Mouse (Mus musculus): ENCODE results near the gene Tgds. TPM values are rescaled to one million over a fixed set of nuclear protein-coding genes. Genes with fewer than 3 reads are reported as not detected.

Tgds gene
- polyA plus RNA-seq (2015; fragmentation: Nextera tagmentation; extraction: Ambion mirVana): 17.9 and 20.2 TPM in 2 replicates

DNA sequence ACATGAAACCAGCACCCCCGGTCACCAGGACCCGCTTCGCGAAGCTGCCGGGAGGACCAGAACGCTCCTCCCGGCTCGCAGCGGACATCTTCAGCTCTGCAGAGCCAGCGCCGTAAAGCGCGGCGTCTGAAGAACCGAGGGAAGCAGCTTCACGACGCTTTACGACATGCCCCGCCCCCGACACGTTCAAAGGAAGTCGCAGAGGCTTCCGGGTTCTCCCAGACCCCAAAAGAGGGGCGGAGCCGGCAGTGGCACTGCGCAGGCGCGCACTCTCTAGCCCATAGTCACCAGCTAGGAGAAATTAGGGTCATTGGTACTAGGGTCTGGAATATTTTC, at the start of gene Tgds:
Tgds (minus strand) TSS at position 114 of the 336 bp plus-strand sequence.
- peaks cover 37% of the 10 kb centered on the region for H3K4me1 ChIP-seq (replicated peaks)
- no peaks in the 10 kb centered on the region for H3K27me3 ChIP-seq
- peak within 1 kb of the TSS; percentile 77 for H3K4me3 ChIP-seq (replicated peaks)
- peaks cover 19% of the 10 kb centered on the region for H3K36me3 ChIP-seq
- peak within 1 kb of the TSS; percentile 29; the same call in 1 of the 2 replicates for H3K27ac ChIP-seq
- WGBS (ENCODE audit: insufficient replicate concordance): under 1% methylated on average over 28 of the region's 28 CpGs
- H3K9ac ChIP-seq: peak within 1 kb of the TSS; percentile 82
- ATAC-seq (ENCODE audit: low read depth) (peak; percentile 67), DNase-seq (peak; percentile 96)
- H3K9me3 ChIP-seq (replicated peaks): no peaks in the 10 kb centered on the region
- peak within 1 kb of the TSS; percentile 90 for H3K4me2 ChIP-seq

DNA sequence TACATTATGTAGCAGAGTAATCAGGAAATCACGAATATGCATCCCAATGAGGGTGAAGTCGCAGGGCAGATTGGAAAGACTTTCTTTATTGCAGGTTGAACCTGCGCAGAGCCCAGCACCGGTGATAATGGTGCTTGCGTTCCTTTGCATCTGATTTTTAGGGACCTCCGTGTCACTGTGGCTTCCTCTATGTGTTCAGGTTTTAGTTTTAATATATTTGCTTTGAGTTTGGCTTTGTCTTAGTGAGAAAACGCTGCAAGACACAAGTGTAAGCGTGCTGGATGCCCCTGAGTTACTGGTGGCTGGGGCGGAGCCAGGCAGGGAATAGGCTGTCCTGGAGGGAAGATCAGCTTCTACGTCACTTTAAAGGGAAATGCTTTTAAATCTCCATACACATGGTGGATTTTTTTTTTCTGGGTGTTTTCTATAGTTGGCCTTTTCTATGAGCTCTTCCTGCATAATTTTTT, 48.2 kb upstream of the Tgds start:
- Histone ChIP-seq H3K27me3 (no peaks in the 10 kb centered on the region), H3K4me2 (peak overlapping the region; percentile 72), H3K36me3 (no peaks in the 10 kb centered on the region), H3K4me1 (replicated peaks) (peaks cover 15% of the 10 kb centered on the region), H3K9me3 (replicated peaks) (no peaks in the 10 kb centered on the region), H3K27ac (peak overlapping the region; percentile 50), H3K9ac (peak overlapping the region; percentile 31; the same call in 1 of the 2 replicates), H3K4me3 (replicated peaks) (peak overlapping the region; percentile 63)
- no peak for DNase-seq
- 8% methylated on average over 10 of the region's 10 CpGs for WGBS (ENCODE audit: insufficient replicate concordance)
- peak; percentile 68 for ATAC-seq (ENCODE audit: low read depth)

DNA sequence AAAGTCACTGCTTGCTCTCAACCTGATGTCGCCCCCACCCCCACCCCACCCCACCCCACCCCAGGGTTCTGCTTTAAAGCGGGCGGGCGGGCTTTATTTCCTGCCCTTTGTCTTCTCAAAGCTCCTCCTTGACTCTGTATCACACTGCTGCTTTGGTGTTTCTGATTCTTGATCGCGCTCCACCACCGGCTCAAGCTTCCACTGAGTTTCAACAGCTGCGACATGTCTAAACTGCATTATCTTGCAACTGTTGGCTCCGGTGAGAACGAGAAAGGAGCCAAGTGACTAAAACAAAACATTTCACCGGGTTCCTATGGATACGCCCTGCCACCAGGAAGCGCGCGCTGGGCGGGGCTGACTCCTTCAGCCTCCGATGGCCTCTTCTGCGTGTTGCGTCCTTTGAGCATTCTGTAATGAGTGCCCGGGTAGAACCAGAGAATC, 47.6 kb upstream of the Tgds start:
- DNase-seq: peak; percentile 54
- no peaks in the 10 kb centered on the region for H3K9me3 ChIP-seq (replicated peaks)
- H3K36me3 ChIP-seq: no peaks in the 10 kb centered on the region
- H3K27me3 ChIP-seq: no peaks in the 10 kb centered on the region
- H3K4me3 ChIP-seq (replicated peaks): peak overlapping the region; percentile 63
- H3K27ac ChIP-seq: 0 out of 2 replicates have a peak overlapping the region, but pooled peaks have one; percentile 50
- peak overlapping the region; percentile 72 for H3K4me2 ChIP-seq
- WGBS (ENCODE audit: insufficient replicate concordance): under 1% methylated on average over 20 of the region's 20 CpGs
- H3K4me1 ChIP-seq (replicated peaks): peaks cover 15% of the 10 kb centered on the region
- peak; percentile 89 for ATAC-seq (ENCODE audit: low read depth)
- H3K9ac ChIP-seq: peak overlapping the region; percentile 31

DNA sequence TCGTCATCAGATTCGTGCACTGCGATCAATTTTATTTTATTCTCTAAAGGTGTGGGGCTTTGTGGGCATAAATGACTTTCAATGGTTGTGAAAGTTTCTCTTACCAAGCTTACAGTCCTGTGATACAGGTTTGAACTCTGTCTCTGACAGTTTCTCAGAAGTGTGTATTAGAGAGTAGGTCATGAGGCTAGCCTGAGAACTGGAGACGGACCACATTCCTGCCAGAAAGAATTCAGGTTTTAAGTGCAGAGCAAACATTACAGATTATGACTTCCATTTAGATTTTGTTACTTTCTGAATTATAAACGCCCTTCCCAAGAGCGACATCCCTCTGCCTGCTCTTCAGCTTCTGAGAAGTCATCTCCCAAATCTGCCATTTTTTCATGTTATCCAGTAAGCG, 47.1 kb upstream of the Tgds start:
- ATAC-seq (ENCODE audit: low read depth): no peak
- H3K9ac ChIP-seq: peak overlapping the region; percentile 31
- H3K27ac ChIP-seq: no peak overlapping the region
- peak overlapping the region; percentile 72 for H3K4me2 ChIP-seq
- H3K9me3 ChIP-seq (replicated peaks): no peaks in the 10 kb centered on the region
- H3K36me3 ChIP-seq: no peaks in the 10 kb centered on the region
- 36% methylated on average over 7 of the region's 7 CpGs for WGBS (ENCODE audit: insufficient replicate concordance)
- peaks cover 15% of the 10 kb centered on the region for H3K4me1 ChIP-seq (replicated peaks)
- no peaks in the 10 kb centered on the region for H3K27me3 ChIP-seq
- H3K4me3 ChIP-seq (replicated peaks): peak overlapping the region; percentile 63
- DNase-seq: no peak

DNA sequence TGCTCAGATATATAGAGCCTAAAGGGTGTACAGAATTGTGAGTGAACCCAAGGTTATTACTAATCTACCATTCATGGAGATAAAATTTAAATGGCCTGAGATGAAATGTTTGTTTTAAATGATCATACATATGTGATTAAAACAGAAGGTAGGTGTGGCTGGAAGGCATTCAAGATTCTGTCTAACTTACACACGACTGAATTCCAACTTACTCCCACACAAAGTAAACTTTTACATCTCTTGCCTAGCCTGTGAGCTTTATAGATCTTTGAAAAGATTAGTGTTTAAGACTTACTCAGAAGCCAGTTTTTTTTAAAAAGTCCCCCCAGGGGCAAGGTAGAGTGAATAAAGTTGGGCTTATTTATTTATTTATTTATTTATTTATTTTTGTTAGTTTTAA, 46.7 kb upstream of the Tgds start:
- no peak for ATAC-seq (ENCODE audit: low read depth)
- whole genome bisulfite sequencing (ENCODE audit: insufficient replicate concordance): 45% methylated on average over 1 of the region's 1 CpGs
- H3K4me1 ChIP-seq (replicated peaks): peaks cover 15% of the 10 kb centered on the region
- no peaks in the 10 kb centered on the region for H3K27me3 ChIP-seq
- no peak for DNase-seq
- no peak overlapping the region for H3K4me2 ChIP-seq
- H3K36me3 ChIP-seq: no peaks in the 10 kb centered on the region
- H3K4me3 ChIP-seq (replicated peaks): no peak overlapping the region
- no peak overlapping the region for H3K9ac ChIP-seq
- H3K9me3 ChIP-seq (replicated peaks): no peaks in the 10 kb centered on the region
- H3K27ac ChIP-seq: no peak overlapping the region

DNA sequence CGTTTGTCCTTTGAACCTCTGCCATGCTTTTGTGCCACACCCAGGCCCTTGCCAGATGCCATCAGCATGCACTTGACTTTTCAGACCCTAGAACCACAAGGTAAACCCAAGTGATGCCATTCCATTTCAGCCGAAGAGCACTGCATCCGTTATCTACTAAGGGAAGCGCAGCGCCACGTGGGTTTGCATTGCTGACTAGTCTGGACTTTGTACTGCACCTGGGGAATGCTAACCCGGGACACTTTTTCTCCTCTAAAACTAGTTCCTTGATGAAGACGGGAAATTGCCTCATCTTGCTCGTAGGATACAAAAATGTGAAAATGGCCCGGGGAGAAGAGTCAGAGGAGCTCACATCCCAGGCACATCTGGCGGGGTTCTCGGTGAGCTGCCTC, 43.1 kb upstream of the Tgds start:
- no peak for ATAC-seq (ENCODE audit: low read depth)
- 72% methylated on average over 12 of the region's 12 CpGs for WGBS (ENCODE audit: insufficient replicate concordance)
- H3K36me3 ChIP-seq: no peaks in the 10 kb centered on the region

DNA sequence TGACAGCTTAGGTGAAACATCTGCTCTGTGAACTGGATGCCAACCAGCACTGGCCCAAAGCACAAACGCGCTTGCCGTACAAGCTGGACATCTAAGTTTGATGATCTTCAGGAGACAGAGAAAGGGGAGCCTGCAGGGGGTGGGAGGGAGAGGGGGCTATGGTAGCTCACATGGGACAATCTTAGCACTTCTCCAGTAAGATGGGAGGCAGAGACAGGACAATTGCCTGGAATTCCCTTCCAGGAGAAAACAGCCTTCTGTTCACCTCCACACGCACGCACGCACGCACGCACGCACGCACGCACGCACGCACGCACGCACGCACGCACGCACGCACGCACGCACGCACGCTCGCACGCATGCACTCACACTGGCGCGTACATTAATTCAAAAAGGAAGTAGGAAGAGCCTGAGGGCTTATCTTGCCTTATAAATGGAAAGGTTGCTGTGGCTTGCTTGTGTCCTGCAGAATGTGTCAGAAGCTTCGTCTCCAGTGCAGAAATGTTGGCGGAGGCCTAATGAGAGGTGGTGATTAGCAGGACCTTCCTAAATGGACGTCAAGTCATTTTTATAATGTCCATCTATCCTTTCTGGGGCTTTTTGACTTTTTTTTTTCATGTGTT, 42.6 kb upstream of the Tgds start:
- 75% methylated on average over 30 of the region's 30 CpGs for WGBS (ENCODE audit: insufficient replicate concordance)
- no peak overlapping the region for H3K4me3 ChIP-seq (replicated peaks)
- no peaks in the 10 kb centered on the region for H3K27me3 ChIP-seq
- ATAC-seq (ENCODE audit: low read depth) (no peak), DNase-seq (no peak)
- H3K9me3 ChIP-seq (replicated peaks): no peaks in the 10 kb centered on the region
- H3K9ac ChIP-seq: no peak overlapping the region
- peaks cover 5% of the 10 kb centered on the region; the same call in 1 of the 2 replicates for H3K4me1 ChIP-seq (replicated peaks)
- no peak overlapping the region for H3K4me2 ChIP-seq
- no peaks in the 10 kb centered on the region for H3K36me3 ChIP-seq
- H3K27ac ChIP-seq: no peak overlapping the region

More for the DNA sequence above, 43.1 kb upstream of the Tgds start:
- no peak overlapping the region for H3K4me2 ChIP-seq
- no peak overlapping the region for H3K4me3 ChIP-seq (replicated peaks)
- H3K9me3 ChIP-seq (replicated peaks): no peaks in the 10 kb centered on the region
- peaks cover 11% of the 10 kb centered on the region for H3K4me1 ChIP-seq (replicated peaks)
- DNase-seq: no peak
- no peak overlapping the region for H3K9ac ChIP-seq
- no peaks in the 10 kb centered on the region for H3K27me3 ChIP-seq
- H3K27ac ChIP-seq: no peak overlapping the region

DNA sequence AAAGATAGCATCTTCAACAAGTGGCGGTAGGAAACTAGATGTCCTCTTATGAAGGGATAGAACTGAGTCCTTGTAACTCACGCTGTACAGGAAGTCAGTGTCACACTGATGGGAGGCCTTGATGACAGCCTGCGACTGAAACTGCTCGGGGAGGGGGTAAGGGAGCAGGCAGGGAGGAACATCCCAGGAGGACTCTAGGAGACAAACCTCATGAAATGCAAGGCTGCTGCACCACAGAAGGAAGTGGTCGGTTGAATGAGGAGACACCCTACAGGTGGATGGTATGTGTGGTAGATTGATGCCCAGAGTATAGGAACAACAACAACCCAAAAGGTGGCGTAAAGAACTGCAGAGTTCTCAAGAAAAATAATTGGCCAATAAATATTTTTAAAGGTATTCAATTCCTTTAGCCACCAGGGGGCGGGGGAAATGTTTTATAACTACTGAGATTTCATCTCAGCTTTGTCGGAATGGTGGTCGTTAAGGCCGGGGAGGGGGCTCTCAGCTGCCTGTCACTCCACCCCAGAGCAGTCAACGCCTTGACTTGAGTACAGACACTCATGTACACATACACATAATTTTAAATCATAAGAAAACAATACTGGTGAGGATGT, 41.1 kb upstream of the Tgds start:
- WGBS (ENCODE audit: insufficient replicate concordance): 47% methylated on average over 11 of the region's 11 CpGs
- Histone ChIP-seq H3K4me1 (replicated peaks) (no peaks in the 10 kb centered on the region), H3K4me3 (replicated peaks) (no peak overlapping the region), H3K9me3 (replicated peaks) (no peaks in the 10 kb centered on the region), H3K36me3 (no peaks in the 10 kb centered on the region), H3K4me2 (no peak overlapping the region), H3K27ac (no peak overlapping the region), H3K27me3 (no peaks in the 10 kb centered on the region), H3K9ac (no peak overlapping the region)
- no peak for ATAC-seq (ENCODE audit: low read depth)
- DNase-seq: no peak

DNA sequence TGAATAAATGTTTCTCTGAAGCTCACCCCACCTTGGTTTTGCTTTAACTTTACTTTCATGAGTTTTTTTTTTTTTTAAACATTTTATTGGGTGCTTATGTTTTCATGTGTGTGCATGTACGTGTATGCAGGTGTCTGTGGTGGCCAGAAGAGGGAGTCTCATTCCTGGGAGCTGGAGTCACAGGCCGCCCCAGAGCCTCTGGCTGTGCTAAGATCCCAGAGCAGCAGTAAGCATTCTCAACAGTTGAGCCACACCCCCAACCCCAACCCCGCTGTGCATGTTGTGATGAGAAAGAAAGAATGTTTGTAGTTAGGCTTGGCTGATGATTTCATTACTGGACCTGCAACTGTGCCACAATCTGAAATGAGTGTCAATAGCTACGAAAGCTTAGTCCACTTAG, 36.2 kb upstream of the Tgds start:
- ATAC-seq (ENCODE audit: low read depth) (no peak), DNase-seq (no peak)
- 81% methylated on average over 4 of the region's 4 CpGs for WGBS (ENCODE audit: insufficient replicate concordance)
- no peak overlapping the region for H3K9ac ChIP-seq
- no peaks in the 10 kb centered on the region for H3K4me1 ChIP-seq (replicated peaks)
- no peak overlapping the region for H3K4me2 ChIP-seq
- no peaks in the 10 kb centered on the region for H3K36me3 ChIP-seq
- H3K4me3 ChIP-seq (replicated peaks): no peak overlapping the region
- H3K9me3 ChIP-seq (replicated peaks): no peaks in the 10 kb centered on the region
- no peak overlapping the region for H3K27ac ChIP-seq
- H3K27me3 ChIP-seq: no peaks in the 10 kb centered on the region

DNA sequence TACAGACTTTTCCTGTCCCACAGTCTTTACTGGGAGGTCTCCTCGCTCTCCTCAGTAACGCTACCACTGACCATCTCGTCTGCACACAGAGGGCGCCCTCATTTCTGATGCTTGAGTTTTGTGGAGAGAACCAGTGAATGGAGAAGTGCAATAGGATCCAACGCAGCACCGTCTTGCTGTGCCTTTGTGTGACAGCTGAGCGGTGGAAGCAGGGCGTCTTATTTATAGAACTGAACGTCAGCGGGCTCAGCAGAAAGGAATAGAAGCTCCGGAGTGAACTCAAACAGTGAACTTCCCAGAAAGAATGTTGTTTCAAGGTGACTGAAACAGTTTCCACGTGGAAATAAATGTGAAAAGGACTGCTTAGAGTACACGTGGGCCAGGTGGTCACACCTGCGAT, 30.1 kb upstream of the Tgds start:
- Histone ChIP-seq H3K9me3 (replicated peaks) (no peaks in the 10 kb centered on the region), H3K9ac (no peak overlapping the region), H3K4me2 (no peak overlapping the region), H3K27ac (no peak overlapping the region), H3K27me3 (no peaks in the 10 kb centered on the region), H3K4me3 (replicated peaks) (no peak overlapping the region), H3K4me1 (replicated peaks) (no peaks in the 10 kb centered on the region), H3K36me3 (peaks cover 41% of the 10 kb centered on the region)
- 83% methylated on average over 14 of the region's 14 CpGs for WGBS (ENCODE audit: insufficient replicate concordance)
- ATAC-seq (ENCODE audit: low read depth) (no peak), DNase-seq (no peak)

DNA sequence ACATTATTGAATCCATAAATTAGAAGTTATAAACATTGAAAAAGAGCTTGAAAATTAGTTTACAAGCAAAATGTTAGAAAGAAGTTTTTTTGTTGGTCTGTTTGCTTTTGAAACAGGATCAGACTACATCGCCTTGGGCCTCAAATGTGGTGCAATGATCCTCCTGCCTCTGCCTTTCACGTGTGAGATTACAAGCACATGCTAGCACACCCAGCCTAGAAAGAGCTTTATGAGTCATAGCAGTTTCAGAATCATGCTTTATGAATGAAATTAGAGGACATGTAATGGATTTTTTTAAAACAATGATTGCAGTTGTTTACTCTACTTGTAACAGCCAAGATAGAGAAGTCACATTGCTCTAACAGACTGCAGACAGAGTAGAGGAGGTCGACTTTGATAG, 29.2 kb upstream of the Tgds start:
- H3K27ac ChIP-seq: no peak overlapping the region
- no peak overlapping the region for H3K9ac ChIP-seq
- peaks cover 41% of the 10 kb centered on the region for H3K36me3 ChIP-seq
- no peaks in the 10 kb centered on the region for H3K27me3 ChIP-seq
- H3K9me3 ChIP-seq (replicated peaks): no peaks in the 10 kb centered on the region
- no peak overlapping the region for H3K4me3 ChIP-seq (replicated peaks)
- 76% methylated on average over 3 of the region's 3 CpGs for WGBS (ENCODE audit: insufficient replicate concordance)
- DNase-seq: no peak
- ATAC-seq (ENCODE audit: low read depth): no peak
- H3K4me1 ChIP-seq (replicated peaks): no peaks in the 10 kb centered on the region
- no peak overlapping the region for H3K4me2 ChIP-seq

DNA sequence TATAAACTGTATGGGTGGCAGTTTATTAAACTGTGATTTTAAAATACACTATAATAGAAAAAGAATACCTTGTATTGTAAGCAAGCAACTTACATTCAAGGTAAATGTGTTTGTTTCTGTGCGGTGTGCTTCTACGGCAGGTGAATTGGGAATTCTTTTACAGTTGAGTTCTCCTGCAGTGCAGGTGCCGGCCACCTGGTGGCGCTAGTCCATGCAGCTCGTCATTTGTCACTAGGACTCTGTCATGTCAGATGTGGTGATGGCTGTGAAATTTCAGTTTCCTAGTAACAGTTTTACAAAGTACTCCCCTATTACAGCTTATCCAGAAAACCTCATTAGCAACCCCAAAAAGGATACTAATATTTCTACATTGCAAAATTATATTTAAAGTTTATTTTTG, 24.6 kb upstream of the Tgds start:
- peaks cover 45% of the 10 kb centered on the region for H3K36me3 ChIP-seq
- ATAC-seq (ENCODE audit: low read depth): no peak
- no peaks in the 10 kb centered on the region for H3K27me3 ChIP-seq
- H3K4me1 ChIP-seq (replicated peaks): no peaks in the 10 kb centered on the region
- no peak overlapping the region for H3K27ac ChIP-seq
- H3K4me3 ChIP-seq (replicated peaks): no peak overlapping the region
- H3K9me3 ChIP-seq (replicated peaks): no peaks in the 10 kb centered on the region
- no peak overlapping the region for H3K9ac ChIP-seq
- DNase-seq: peak; percentile 26
- 34% methylated on average over 5 of the region's 5 CpGs for WGBS (ENCODE audit: insufficient replicate concordance)
- no peak overlapping the region for H3K4me2 ChIP-seq

Data from liver, embryonic 13.5 days (tissue).